Mouse (Mus musculus) adrenal gland, postnatal 25 days (tissue): ENCODE measurements at regions not wholly inside any gene's neighbourhood (a gene's known extent, or its start where the extent isn't known, plus 50 kb on each side); places are given as distances from the start of the nearest gene placed in this dataset.
A peak's percentile ranks its signal among the peaks of the same experiment; 100 is the strongest.

Experiments
- DNase-seq: peaks from one replicate; pipeline ENCODE4 v3.0.0; 2021; ENCODE audit warnings: mixed read lengths

- no peak for DNase-seq
Measured at GRCm38 (mm10) chr13:10741391-10741790, 380.7 kb upstream of the Chrm3 start.

- DNase-seq, result no peak
Measured at GRCm38 (mm10) chr13:10725745-10726171, 365.1 kb upstream of the Chrm3 start.

DNA sequence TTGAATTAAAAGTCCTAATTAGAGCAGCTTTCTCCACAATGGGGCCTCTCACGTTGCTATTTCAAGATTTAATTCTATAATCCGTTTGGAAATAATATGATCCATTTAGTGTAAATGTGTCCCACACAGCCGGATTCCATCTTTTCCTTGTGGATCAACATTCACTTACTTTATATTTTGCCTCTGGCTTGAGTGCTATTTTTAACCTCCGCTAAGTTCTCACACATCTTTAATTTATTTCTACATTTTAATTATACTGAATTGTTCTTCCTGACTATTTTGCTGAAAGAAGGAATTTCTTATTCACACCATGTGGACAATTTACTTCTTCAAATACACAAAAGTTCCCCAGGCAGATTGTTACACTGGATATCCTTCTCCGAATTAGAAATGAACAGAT is 364.7 kb upstream of the Chrm3 start:
- no peak for DNase-seq

DNA sequence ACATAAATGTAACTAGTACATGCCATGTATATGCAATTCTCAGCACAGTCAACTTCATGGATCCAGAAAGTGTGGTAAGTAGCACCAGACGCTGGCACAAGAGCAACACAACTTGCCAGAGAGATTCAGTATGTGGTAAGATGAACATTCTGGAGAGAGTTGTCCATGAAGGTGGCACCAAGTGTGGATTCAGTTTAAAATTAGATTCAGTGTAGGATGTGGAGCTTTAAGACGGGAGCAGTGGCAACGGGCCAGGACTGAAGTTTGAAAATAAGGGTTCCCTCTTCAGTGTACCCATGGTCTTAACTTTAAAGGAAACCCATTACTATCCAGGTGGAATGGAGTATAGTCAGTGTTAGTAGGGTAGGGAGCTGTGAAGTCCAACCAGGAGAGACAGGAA is 360.0 kb upstream of the Chrm3 start:
- no peak for DNase-seq

DNA sequence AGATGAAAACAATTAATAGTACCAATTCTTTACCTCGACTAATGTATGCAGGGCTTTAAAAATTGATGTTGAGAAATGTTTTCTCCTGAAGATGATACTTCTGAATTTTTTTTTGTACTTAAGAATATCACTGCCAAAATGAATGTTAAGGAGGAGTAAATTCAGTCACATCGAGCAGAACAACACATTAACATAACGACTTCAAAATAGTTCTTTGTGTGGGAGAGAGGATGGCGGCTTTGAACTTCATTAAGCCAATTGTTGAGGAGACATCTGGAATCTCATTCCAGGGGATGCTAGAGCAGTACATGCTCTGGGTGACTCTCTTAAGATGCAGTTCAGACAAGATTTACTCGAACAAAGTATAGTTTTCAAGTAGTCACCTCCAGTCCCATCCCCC is 350.8 kb upstream of the Chrm3 start:
- DNase-seq, result no peak

- no peak for DNase-seq
Measured at GRCm38 (mm10) chr13:10710909-10711308, 350.3 kb upstream of the Chrm3 start.

- DNase-seq, result no peak
Measured at GRCm38 (mm10) chr13:10697146-10697545, 336.5 kb upstream of the Chrm3 start.

- peak; percentile 44 for DNase-seq
Measured at GRCm38 (mm10) chr13:10696181-10696977, 335.7 kb upstream of the Chrm3 start.

DNA sequence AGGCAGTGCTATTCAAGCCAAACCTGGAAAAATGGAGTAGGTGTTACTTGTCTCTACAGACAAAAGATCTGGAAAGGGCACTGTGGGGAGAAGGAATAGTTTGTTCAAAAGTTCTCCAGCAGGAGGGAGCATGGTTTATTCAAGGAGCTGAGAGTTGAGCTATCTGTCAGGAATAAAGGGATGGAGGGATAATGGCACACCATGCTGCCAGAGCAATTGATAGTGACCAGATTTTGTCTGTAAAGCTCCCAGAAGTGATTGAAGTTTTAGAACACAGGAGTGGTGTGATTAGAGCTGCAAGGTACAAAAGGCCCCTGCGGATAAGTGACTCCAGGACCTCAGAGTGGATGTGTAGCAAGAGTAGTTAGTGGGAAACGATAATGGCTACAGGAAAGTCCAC is 330.7 kb upstream of the Chrm3 start:
- DNase-seq, result no peak

DNA sequence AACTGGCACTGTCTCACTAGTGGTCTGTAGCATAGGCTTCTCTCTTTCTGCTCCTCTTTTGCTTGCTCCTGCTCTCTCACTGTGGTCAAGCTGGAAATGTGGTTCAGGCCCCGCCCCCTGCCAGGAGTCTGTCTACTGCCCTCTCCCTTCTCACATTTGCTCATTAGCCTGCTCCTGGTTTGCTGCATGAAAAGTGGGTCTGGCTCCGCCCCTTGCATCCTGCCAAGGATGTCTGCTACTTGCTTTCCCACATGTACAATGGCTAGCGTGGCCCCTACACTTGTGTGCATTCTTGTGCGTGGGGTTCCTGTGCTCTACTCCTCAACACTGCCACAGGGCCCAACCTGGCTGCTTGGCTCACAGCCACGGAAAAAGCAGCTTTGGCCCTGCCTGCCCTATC is 326.7 kb upstream of the Chrm3 start:
- DNase-seq, result no peak

- DNase-seq, result no peak
Measured at GRCm38 (mm10) chr13:10654086-10654422, 293.4 kb upstream of the Chrm3 start.

GRCm38 (mm10) chr13:10653376-10654085 is 292.9 kb upstream of the Chrm3 start:
- DNase-seq, result peak; percentile 17

DNA sequence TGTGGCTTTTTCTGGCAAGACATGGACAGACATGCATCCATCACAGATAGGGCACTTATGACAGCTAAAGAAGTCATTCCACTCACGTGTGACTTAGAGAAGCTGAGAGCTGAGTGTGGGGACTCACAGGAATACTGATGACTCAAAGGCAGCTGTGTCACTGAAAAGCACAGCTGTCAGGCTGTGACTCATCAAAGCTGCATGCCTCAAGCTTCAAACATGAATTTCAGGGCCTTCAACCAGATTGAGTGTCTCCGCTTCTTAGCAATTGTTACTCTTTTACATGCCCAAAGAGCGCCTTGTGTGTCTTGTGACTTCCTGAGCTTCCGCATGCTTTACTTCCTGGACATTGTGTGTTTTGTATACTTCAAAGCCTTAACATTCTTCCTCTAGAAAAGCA is 276.2 kb upstream of the Chrm3 start:
- DNase-seq, result no peak

GRCm38 (mm10) chr13:10630467-10630866 is 269.8 kb upstream of the Chrm3 start:
- DNase-seq, result no peak

- DNase-seq, result no peak
Measured at GRCm38 (mm10) chr13:10619661-10620060, 259.0 kb upstream of the Chrm3 start.

DNA sequence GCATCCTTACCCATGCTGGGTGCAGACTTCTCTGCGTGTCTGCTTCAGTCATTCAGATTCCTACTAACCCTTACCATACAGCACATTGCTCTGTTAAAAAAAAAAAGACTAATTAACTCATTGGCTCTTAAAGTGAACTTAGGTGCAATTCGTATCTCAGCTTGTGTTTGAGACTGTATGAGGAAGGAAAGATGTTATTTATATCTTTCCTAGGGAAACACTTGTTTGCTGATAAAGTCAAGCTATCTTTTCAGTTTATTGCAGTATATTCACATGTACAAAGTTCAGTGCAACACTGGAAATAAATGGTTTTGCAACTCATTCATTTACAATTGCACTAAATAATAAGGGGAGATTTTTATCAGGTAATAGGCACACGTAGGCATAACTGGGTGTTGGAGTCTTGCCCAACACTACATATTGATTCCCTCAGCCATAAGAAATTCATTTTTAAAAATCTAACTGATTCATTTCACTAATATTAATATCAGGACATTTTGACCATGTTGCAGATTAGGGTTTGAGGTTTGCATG is 257.8 kb upstream of the Chrm3 start:
- DNase-seq, result no peak

DNA sequence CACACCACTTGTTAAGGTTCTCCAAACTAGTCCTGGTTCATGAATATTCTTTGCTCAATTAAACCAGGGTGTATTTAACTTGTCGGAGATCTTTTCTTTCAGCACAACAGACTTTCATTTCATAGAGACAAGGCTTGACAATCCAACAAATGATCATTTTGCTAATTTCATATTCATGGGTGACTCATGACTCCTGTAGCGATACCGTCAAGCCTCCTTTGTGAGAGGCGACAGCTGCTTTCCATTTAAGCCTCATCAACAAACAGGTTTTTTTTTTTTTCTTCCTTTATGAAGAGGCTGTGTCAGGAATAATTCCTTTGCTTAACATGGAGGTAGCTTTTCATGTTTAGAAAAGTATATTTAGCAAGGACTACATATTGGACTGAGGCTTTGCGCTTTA is 214.3 kb upstream of the Chrm3 start:
- no peak for DNase-seq

- no peak for DNase-seq
Measured at GRCm38 (mm10) chr13:10566825-10567224, 206.2 kb upstream of the Chrm3 start.

DNA sequence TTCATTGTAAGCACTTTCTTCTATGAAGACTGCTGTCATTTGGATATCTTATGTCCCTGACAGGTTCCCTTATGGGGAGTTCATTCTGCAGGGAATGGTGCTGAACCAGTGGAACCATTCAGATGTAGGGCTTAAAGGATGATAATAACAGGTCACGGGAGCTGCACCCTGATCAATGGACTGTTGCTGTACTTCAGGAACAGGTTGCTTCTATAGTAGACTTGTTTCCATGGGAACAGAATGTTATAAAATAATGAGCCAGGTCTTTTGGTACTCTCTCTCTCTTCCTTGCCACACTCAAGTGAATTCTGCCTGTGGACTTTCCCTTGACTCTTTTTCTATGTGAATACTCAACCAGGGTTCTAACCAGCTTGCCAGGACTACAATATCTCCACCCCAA is 196.9 kb upstream of the Chrm3 start:
- no peak for DNase-seq

DNA sequence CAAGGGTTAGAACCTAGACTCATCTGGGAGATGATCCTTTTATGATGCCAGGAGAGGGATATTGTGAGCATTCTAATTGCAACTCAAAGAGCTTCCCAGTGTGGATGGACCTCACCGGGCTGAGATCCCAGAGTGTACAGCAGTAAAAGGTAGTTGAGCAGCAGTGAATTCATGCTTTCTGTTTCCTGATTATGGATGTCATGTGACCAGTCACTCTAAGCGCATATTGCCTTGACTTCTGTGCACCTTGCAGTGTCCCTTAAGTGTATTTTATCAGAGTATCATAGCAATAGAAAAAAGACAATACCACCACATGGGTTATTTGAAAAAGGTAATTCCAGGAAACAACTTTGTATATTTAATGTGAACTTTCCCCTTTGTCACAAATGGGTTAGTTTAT is 193.9 kb upstream of the Chrm3 start:
- no peak for DNase-seq

- DNase-seq, result no peak
Measured at GRCm38 (mm10) chr13:10542723-10543122, 182.1 kb upstream of the Chrm3 start.

DNA sequence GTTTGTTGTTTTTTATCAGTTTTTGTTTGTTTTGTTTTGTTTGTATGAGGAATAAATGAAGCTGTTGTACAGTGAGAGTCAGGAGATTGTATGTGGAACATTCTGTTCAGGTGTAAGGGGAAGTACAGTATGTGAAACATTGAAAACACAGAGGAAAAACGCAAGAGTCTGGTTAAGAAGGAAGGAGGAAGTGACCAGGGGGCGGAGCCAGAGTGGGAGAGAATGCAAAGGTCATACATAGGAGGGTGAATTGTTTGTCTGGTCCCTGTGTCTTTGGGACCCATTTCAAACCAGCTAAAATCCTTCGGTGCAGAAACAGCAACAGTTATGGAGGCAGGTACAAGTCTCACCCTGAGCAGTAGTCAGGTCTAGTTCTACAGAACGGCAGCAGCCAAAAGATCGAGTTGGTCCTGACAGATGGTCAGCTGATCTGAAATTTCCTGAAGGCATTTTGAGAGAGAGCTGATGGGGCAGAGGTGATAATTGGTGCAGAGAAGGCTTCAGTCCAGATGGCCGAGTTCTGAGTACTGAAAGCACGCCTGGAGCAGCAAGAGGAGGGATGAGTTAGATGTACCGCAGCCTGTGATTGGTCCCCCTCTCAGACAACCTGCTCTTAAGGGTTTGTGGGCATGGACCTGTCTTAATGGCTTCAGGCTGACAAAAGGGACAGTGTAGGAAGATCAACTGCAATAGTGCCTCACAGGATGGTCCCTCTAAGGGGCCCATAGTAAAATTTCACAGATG is 179.7 kb upstream of the Chrm3 start:
- DNase-seq, result no peak

DNA sequence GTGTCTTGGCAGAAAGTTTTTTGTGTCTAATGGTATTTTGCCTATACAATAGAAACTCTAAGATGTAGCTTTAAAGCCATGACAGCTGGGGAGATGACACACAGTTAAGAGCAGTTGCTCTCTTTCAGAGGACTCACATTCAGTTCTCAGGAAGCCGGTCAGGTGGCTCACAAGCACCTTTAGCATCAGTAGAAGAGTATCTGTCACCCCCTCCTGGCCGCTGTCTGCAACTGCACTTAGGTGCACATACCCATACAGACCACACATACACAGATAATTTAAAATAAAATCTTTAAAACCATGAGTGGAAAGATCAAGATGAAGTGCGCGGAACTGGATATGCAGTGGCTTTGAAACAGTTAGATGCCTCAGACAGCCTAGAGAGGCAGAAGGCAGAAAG is 178.3 kb upstream of the Chrm3 start:
- DNase-seq, result no peak
